Mouse (Mus musculus): ENCODE data around the gene Bag1.

Gene Bag1

GRCm38 (mm10) chr4:40948160-40948708 lies at the start of gene Bag1, which contains the start of gene Chmp5:
Gene Bag1 (minus strand): TSS chr4:40948294.
Gene Chmp5 (plus strand): TSS chr4:40948407.
- DNase-seq, result peak; percentile 99

- no peak for DNase-seq
These were observed 48.2 kb upstream of the Bag1 start for GRCm38 (mm10) chr4:40996302-40996701.

DNA sequence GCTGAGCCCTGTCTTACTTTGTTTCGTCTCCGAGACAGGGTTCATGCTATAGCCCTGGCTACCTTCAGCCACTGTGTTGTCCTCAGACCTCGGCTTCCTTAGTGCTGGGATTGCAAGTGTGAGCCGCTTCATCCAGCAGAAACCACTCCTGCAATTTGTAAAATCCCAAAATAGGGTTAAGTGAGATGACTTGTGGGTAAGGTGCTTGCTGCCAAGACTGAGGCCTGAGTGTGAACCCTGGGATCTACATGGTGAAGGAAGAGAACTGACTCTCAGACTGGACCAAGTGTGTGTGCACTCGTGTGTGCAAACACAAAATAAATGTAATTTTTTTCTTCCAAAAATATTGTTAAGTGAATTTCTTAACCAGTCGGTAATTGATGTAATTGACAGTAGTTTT lies 41.5 kb upstream of the Bag1 start:
- no peak for DNase-seq

DNA sequence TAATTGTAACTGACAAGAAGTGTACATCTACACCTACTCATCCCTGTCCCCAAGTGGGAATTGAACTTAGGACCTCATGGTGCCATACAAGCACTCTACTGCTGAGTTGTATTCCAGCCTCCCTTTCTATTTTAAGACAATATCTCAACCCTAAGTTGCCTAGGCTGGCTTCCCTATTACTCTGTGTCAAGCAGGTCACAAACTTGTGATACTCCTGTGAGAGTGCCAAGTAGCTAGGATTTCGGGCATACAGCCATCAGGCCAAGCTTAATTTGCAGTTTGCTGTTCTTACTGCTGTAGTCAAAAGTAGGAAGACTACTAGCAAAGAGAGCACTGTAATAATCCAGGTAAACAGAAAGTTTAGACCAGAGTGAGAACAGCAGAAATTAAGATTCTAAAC lies 35.6 kb upstream of the Bag1 start:
- peak; percentile 9 for DNase-seq

- no peak for DNase-seq
These were observed 34.4 kb upstream of the Bag1 start for GRCm38 (mm10) chr4:40982486-40982885.

DNA sequence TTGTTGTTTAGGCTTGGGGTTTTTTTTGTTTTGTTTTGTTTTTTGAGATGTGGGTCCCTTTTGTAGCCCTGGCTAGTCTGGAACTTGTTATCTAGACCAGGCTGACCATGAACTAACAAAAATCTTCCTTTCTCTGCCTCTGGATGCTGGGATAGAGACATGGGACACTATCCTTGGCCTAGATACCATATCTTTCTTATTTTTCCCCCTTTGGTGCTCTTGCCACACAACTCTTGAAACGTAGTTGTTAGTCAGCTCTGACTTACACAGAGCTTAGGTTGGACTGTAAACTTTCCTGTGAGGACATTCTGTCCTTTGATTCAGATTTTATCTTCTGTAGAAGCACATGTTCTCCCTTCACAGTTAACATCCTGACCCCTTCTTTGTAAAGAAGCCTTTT lies 31.3 kb upstream of the Bag1 start:
- no peak for DNase-seq

GRCm38 (mm10) chr4:40976651-40977050 lies 28.6 kb upstream of the Bag1 start:
- DNase-seq, result no peak

GRCm38 (mm10) chr4:40975678-40976077 lies 27.6 kb upstream of the Bag1 start:
- DNase-seq, result no peak

GRCm38 (mm10) chr4:40974011-40974410 lies 25.9 kb upstream of the Bag1 start:
- no peak for DNase-seq

GRCm38 (mm10) chr4:40971744-40972143 lies 23.6 kb upstream of the Bag1 start:
- peak; percentile 41 for DNase-seq

DNA sequence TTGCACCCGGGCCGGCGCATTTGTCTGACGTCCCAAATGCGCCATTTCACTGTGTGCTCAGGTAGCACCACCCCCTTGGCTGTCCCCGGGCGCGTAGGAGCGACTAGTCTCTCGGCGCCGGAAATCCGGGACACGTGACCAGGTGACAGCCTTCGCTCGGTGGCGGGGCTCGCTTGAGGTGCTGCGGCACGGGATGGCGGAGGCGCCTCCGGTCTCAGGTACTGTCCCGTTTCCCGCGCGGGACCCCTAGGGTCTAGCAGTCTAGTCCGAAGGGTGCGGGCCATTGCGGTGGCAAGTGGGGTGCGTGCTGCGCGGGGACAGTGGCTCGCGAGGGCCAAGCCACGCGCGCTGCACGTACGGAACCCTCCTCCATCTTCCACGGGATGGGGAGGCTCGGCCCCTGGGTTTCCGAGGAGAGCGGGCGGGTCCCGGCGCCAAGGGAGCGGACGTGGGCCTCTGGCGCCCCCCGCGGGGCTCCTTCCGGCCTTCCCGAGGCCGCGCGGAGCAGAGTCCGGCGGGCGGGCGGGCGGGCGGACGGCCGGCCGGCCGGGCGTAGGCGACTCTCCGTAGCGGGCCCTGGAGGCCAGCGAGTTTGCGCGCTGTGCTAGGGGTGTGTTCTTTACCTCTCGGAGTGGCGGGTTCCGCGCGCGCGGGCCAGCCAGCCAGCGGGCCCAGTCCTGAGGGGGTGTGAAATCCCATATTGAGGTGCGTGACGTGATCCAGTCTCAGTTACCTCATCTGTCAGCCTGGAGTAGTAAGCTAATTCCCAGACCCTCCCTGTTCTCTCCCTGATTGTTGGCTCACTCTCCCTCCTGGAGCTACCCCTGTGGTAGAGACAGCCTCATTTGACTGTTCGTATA lies 23.0 kb upstream of the Bag1 start, which contains the start of gene Nfx1:
TSS of gene Nfx1 (plus strand) at position 65 of the 860 bp plus-strand sequence.
- peak; percentile 98 for DNase-seq

GRCm38 (mm10) chr4:40970592-40970841 lies 22.4 kb upstream of the Bag1 start:
- DNase-seq, result no peak

DNA sequence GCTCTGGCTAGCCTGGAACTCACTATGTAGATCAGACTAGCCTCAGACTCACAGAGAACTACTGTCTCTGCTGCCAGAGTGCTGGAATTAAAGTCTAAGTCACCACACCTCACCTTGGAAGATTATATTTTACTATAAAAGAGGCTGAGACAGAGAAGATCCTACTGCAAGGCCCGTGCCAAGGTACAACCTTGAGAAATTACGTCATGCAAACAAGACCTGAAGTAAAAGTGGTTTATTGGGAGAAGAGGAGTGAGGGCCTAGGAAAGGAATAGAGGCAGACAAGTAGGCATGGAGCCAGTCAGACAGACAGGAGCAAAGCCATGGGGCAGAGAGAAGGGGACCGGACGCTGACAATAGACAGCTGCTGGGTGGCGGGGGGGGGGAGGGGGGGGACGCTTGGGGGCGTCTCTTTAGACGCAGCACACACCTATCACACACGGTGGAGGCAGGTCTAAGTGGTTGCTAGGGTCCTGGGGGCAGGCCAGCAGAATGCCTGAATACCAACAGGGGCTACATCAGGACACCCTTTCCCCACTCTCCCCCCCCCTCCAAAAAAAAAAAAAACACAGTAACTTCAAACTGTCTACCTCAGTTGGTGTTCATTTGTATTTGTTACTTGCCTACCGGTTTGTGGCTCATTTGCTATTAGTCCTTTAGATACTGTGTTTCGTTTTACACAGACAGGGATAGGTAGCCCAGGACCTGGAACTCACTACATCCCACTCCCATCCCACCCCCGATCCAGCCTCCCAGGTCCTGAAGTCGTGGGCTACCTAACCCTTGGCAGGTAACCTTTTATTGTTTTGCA lies 21.9 kb upstream of the Bag1 start:
- no peak for DNase-seq

DNA sequence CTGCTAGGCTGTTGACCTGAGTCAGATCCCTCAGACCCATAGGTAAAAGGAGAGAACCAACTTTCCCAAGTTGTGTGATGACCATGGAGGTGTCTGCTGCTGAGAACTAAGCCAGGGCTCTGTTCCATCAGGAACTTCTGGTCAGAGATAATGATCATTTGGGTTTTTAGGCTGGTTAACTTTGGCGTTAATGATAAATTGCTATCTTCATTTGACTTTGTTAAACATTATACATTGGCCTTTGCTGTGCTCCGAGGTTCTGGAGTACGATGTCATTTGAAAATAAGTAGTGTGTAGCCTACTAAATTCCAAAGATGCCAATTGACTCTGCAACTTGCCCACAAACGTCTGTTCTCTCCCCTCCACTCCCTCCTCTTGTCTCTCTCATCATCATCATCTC lies 21.1 kb upstream of the Bag1 start:
- no peak for DNase-seq

DNA sequence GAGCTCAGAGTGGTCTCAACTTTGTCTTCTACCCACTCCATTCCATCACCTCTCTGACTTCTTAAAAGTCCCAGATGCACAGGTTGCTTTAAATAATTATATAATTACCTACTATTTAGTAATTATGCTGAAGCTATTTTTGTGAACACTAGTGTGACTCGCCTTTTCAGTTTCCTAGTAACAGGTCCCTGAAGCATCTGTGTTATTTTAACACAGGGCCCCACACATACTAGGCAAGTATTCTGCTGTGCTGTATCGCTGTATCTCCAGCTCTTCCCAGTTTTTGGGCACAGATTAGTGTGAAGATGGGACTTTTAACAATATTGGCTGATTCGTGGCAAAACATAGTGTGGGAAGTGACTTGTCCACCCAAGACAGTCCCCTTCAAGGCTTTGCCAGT lies 15.4 kb upstream of the Bag1 start:
- DNase-seq, result no peak

DNA sequence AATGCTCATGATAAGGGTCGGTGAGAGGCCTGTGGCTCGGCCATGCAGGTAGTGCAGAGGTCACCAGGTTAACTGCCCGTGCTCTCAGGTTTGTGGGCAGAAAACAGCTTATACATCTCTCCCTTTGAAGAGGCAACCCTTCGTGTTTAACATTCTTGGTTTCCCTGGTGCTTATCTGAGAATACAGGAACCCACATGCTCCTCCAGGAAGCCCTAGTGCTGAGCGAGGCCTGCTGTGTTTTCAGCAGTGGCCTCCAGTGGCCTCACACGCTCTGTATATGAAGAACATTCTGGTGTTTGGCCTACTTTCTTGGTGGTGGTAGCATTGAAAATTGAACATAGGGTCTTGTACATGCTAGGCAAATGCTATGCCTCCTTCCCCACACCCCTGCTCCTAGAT lies 7.8 kb upstream of the Bag1 start:
- no peak for DNase-seq

- DNase-seq, result peak; percentile 45
These were observed 5.4 kb upstream of the Bag1 start for GRCm38 (mm10) chr4:40953521-40953920.

- peak; percentile 39 for DNase-seq
These were observed 432 bp downstream of the Bag1 start for GRCm38 (mm10) chr4:40947565-40948159.

GRCm38 (mm10) chr4:40946516-40947121 lies 1.5 kb downstream of the Bag1 start:
- DNase-seq, result no peak

GRCm38 (mm10) chr4:40943651-40944050 lies 4.4 kb downstream of the Bag1 start:
- DNase-seq, result no peak

GRCm38 (mm10) chr4:40938793-40939192 lies 9.3 kb downstream of the Bag1 start:
- no peak for DNase-seq

GRCm38 (mm10) chr4:40936175-40936839 lies 11.8 kb downstream of the Bag1 start:
- DNase-seq, result peak; percentile 61
